Mouse (Mus musculus) cerebellum, postnatal 36 days (tissue): Measurements from ENCODE around the gene Ptcd3.
"Not testable (repeated sequence)": the region's sequence is repeated elsewhere in the genome, so short reads cannot be mapped to it uniquely, and the experiment has no call there.

Source experiments
- DNase-seq, 2 experiments: peaks; one replicate each; pipeline ENCODE4 v3.0.0; 2021 to 2022; ENCODE audit warnings: mixed read lengths in 2 of 2

Gene Ptcd3

GRCm38 (mm10) chr6:71868809-71869208 lies 39.7 kb downstream of the Ptcd3 start:
- no peak for DNase-seq

- no peak for DNase-seq
Observed at GRCm38 (mm10) chr6:71867751-71868150, 40.8 kb downstream of the Ptcd3 start.

- DNase-seq = not testable (repeated sequence)
Observed at GRCm38 (mm10) chr6:71846906-71847305, 61.6 kb downstream of the Ptcd3 start.

- no peak for DNase-seq
Observed at GRCm38 (mm10) chr6:71840597-71841290, 67.8 kb downstream of the Ptcd3 start.

GRCm38 (mm10) chr6:71839815-71840214 lies 68.7 kb downstream of the Ptcd3 start:
- DNase-seq = no peak

DNA sequence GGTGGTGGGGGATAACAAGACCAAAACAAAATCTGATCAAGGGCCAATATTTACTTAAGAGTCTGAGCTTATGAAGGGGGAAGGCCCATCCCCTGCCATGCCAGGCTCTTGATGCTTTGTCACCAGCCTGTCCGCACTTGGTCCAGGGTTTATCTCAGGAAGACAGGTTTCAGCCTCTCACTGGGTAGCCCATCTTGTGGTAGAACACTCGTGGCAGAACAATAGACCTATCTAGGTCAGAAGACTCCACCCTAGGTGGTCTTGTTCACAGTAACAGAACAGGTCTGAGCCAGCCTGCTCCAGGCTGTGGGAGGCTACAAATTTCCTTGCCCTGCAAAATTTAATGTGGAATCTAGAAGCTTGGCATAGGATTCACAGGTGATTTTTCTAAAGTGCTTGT lies 71.7 kb downstream of the Ptcd3 start:
- DNase-seq = peak in 1 of 2 experiments; percentile 20

GRCm38 (mm10) chr6:71831581-71831960 lies 77.0 kb downstream of the Ptcd3 start:
- peak; percentile 95 to 96 for DNase-seq

GRCm38 (mm10) chr6:71830690-71831580 lies 77.6 kb downstream of the Ptcd3 start, which contains the start of gene Immt:
Gene Immt, plus strand, starts transcription at chr6:71831331.
- DNase-seq = peak; percentile 95 to 98
